Mouse (Mus musculus) thymus, postnatal 4 days (tissue): ENCODE results near the gene Vti1a.

Experiments
- DNase-seq: peaks from one replicate; pipeline ENCODE4 v3.0.0; 2021

The Vti1a gene

GRCm38 (mm10) chr19:55469301-55470051 is 153.4 kb downstream of the Vti1a start:
- no peak for DNase-seq

GRCm38 (mm10) chr19:55472582-55472981 is 156.5 kb downstream of the Vti1a start:
- DNase-seq = no peak

- no peak for DNase-seq
Observed at GRCm38 (mm10) chr19:55474225-55474624, 158.1 kb downstream of the Vti1a start.

- DNase-seq = no peak
Observed at GRCm38 (mm10) chr19:55480526-55480925, 164.4 kb downstream of the Vti1a start.

GRCm38 (mm10) chr19:55481308-55481707 is 165.2 kb downstream of the Vti1a start:
- DNase-seq = no peak

- DNase-seq = no peak
Observed at GRCm38 (mm10) chr19:55483526-55483925, 167.4 kb downstream of the Vti1a start.

GRCm38 (mm10) chr19:55484559-55484958 is 168.5 kb downstream of the Vti1a start:
- DNase-seq = no peak

GRCm38 (mm10) chr19:55486473-55486872 is 170.4 kb downstream of the Vti1a start:
- DNase-seq = no peak

- DNase-seq = no peak
Observed at GRCm38 (mm10) chr19:55491126-55492076, 175.3 kb downstream of the Vti1a start.

GRCm38 (mm10) chr19:55496333-55496732 is 180.2 kb downstream of the Vti1a start:
- no peak for DNase-seq

GRCm38 (mm10) chr19:55499179-55499863 is 183.2 kb downstream of the Vti1a start:
- DNase-seq = no peak

GRCm38 (mm10) chr19:55501985-55502384 is 185.9 kb downstream of the Vti1a start:
- no peak for DNase-seq

- no peak for DNase-seq
Observed at GRCm38 (mm10) chr19:55503771-55504170, 187.7 kb downstream of the Vti1a start.

GRCm38 (mm10) chr19:55507748-55508147 is 191.7 kb downstream of the Vti1a start:
- DNase-seq = peak; percentile 43

GRCm38 (mm10) chr19:55508239-55508638 is 192.1 kb downstream of the Vti1a start:
- DNase-seq = no peak

GRCm38 (mm10) chr19:55508965-55509364 is 192.9 kb downstream of the Vti1a start:
- DNase-seq = no peak

- no peak for DNase-seq
Observed at GRCm38 (mm10) chr19:55509618-55510017, 193.5 kb downstream of the Vti1a start.

GRCm38 (mm10) chr19:55513941-55514340 is 197.8 kb downstream of the Vti1a start:
- DNase-seq = no peak

- DNase-seq = no peak
Observed at GRCm38 (mm10) chr19:55520236-55520635, 204.1 kb downstream of the Vti1a start.

- no peak for DNase-seq
Observed at GRCm38 (mm10) chr19:55523340-55523739, 207.2 kb downstream of the Vti1a start.

- DNase-seq = no peak
Observed at GRCm38 (mm10) chr19:55524385-55524784, 208.3 kb downstream of the Vti1a start.

- no peak for DNase-seq
Observed at GRCm38 (mm10) chr19:55525056-55525455, 209.0 kb downstream of the Vti1a start.

- no peak for DNase-seq
Observed at GRCm38 (mm10) chr19:55526717-55527235, 210.7 kb downstream of the Vti1a start.
